Mouse (Mus musculus) layer of hippocampus, adult 2 months (tissue): ENCODE measurements around the gene Auts2. TPM values are rescaled to one million over a fixed set of nuclear protein-coding genes. Genes with fewer than 3 reads are reported as not detected.

Experiments used
- DNase-seq, 2 experiments: peaks; one replicate each; pipeline ENCODE4 v3.0.0; 2022; ENCODE audit warnings: low spot score in 2 of 2
- H3K27ac ChIP-seq: fragments of 200-600 bp; 2 replicates; pipeline ENCODE4 v1.8.1; 2022
- H3K4me3 ChIP-seq: fragments of 200-600 bp; 2 replicates; pipeline ENCODE4 v1.8.1; 2022; ENCODE audit warnings: mild to moderate bottlenecking
- CTCF ChIP-seq: fragments of 200-600 bp; conservative IDR thresholded peaks from 2 replicates; pipeline ENCODE4 v1.8.1; 2022; ENCODE audit warnings: antibody characterized with exemption, mild to moderate bottlenecking, moderate library complexity
- total RNA-seq, 2 experiments: library from RNA; stranded (reverse); gene quantifications; 2 replicates each; pipeline ENCODE4 v1.2.3; 2021

Auts2 gene
- total RNA-seq, 2 experiments from 2014 or later, result 157 to 188 TPM

DNA sequence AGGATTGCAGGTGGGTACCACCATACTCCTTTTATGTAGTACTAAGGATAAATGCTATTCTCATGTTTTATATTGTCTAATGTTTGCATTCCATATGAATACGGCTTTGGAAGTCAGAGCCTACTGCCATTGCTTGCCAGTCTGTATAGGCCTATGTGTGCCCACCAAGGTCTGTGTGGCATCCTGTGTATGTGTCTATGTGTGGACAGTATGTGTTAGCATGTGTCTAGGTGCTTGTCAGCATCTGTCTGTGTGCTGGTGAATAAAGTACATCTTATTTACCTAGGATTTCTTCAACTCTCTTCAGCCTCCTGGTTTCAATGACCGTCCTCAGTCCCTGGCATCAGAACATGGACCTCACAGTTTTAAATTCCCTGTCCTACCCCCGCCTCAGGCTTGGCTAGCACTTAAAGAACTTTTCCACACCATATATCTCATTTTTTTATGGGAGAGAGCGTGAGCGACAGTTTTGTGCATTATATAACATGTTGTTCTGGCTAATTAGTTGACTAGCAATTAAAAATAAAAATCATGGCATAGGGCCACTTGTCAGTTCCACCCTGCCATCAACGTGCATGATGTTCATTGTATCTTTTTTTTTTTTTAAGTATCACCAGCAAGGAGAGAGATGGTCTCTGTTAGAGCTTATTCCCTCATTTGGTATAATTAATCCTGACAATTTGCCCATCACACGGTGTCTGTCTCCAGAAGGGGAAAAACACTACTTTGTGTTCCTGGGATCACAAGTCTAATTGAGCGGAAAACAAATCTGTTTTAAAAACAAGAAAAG is 587.7 kb downstream of the Auts2 start:
- H3K4me3 ChIP-seq, result no peak overlapping the region
- peak in 1 of 2 experiments; percentile 52 for DNase-seq
- no peak for TF ChIP-seq CTCF
- H3K27ac ChIP-seq, result peak overlapping the region; percentile 74

GRCm38 (mm10) chr5:131948571-131949151 is 594.5 kb downstream of the Auts2 start:
- no peak overlapping the region for H3K4me3 ChIP-seq
- H3K27ac ChIP-seq, result peak overlapping the region; percentile 81
- TF ChIP-seq CTCF, result no peak
- no peak for DNase-seq

- DNase-seq, result no peak
- TF ChIP-seq CTCF, result no peak
- Histone ChIP-seq H3K27ac (no peak overlapping the region), H3K4me3 (no peak overlapping the region)
These were observed 596.3 kb downstream of the Auts2 start for GRCm38 (mm10) chr5:131946801-131947200.

DNA sequence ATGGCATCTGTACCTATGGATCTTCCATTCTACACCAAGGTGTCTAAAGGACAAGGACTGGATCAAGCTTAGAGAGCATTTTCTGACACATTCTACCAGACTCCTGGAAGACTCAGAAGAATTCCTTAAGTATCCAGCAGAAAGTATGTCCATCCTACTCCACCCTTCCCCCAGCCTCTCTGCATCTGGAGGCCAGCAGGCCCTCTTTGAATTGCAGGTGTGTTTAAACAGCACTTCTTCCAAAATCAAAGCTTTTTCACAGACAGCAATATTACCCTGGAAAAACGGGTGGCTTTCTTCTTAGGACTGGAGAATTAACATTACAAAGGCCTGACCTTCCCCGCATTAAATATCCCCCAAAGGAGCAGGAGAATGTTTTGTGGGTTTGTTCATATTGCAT is 598.4 kb downstream of the Auts2 start:
- DNase-seq, result no peak
- H3K27ac ChIP-seq, result no peak overlapping the region
- no peak overlapping the region for H3K4me3 ChIP-seq
- TF ChIP-seq CTCF, result no peak

- Histone ChIP-seq H3K27ac (no peak overlapping the region), H3K4me3 (no peak overlapping the region)
- DNase-seq, result no peak
- TF ChIP-seq CTCF, result no peak
These were observed 614.4 kb downstream of the Auts2 start for GRCm38 (mm10) chr5:131928696-131929095.

DNA sequence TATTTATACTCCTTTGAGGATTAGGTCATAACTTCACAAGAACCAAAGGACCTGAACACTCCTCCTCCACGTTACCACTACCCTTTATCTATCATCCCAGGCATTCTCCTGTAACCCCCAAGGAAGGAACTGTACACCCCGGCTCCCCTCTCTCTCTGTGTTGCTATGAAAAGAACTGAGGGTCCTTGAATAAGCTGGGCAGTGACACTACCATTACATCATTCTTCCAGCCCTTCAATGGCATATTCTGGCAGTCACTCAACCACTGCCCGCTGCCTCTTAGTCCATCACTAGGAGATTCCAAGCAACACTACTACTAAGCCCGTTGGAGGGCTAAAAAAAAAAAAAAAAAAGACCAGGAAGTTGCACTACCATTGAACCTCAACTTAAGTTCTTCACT is 620.4 kb downstream of the Auts2 start:
- no peak overlapping the region for H3K27ac ChIP-seq
- no peak overlapping the region for H3K4me3 ChIP-seq
- no peak for DNase-seq
- TF ChIP-seq CTCF, result no peak

- Histone ChIP-seq H3K27ac (no peak overlapping the region), H3K4me3 (no peak overlapping the region)
- TF ChIP-seq CTCF, result no peak
- no peak for DNase-seq
These were observed 621.0 kb downstream of the Auts2 start for GRCm38 (mm10) chr5:131922118-131922517.

- Histone ChIP-seq H3K27ac (no peak overlapping the region), H3K4me3 (no peak overlapping the region)
- TF ChIP-seq CTCF, result no peak
- DNase-seq, result no peak
These were observed 623.0 kb downstream of the Auts2 start for GRCm38 (mm10) chr5:131919983-131920777.

DNA sequence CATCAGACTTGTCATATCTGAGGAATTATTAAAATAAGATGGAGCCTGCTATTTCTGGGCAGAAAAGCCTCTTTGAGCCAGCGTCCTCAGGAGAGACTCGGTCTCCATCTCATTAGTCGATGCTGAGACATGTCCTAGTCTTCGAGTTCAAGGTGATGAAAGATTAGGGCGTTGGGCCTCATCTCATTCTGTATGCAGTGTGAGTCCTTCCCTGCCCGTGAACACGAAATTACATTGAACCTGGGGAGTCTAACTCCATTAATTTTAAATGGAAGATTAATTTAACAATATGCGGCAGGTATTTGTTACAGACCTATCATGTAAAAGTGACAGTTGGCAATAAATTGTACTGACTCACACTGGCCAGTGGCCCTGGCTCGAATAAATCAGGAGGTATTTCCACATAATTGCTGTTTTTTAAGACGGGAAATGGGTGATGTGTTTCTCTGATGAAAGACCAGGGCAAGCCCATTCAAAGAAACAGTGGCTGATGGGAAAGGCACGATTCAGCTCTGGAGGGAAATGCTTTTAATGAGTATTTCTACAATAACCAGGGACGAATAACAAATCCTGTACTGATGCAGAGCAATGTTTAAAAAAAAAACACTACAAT is 626.2 kb downstream of the Auts2 start:
- H3K27ac ChIP-seq, result no peak overlapping the region
- no peak overlapping the region for H3K4me3 ChIP-seq
- no peak for TF ChIP-seq CTCF
- no peak for DNase-seq

GRCm38 (mm10) chr5:131913562-131913961 is 629.6 kb downstream of the Auts2 start:
- TF ChIP-seq CTCF, result no peak
- Histone ChIP-seq H3K27ac (no peak overlapping the region), H3K4me3 (no peak overlapping the region)
- DNase-seq, result no peak

DNA sequence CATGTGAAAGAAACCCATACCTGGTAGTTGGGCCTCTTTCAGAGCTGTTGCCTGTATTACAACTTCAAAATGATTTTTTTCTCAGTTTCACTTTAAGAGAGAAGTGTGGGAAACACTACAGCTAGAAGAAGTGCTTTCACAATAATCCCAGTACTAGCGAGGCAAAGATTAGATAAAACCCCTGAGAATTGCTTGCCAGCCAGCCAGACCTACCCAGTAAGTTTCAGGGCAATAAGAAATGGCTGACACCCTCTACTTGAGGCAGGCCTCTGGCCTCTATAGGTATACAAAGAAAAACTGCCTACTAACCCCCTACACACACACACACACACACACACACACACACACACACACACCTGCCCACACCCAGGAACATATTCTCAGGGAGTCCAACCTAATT is 630.2 kb downstream of the Auts2 start:
- Histone ChIP-seq H3K27ac (no peak overlapping the region), H3K4me3 (no peak overlapping the region)
- no peak for TF ChIP-seq CTCF
- DNase-seq, result no peak

DNA sequence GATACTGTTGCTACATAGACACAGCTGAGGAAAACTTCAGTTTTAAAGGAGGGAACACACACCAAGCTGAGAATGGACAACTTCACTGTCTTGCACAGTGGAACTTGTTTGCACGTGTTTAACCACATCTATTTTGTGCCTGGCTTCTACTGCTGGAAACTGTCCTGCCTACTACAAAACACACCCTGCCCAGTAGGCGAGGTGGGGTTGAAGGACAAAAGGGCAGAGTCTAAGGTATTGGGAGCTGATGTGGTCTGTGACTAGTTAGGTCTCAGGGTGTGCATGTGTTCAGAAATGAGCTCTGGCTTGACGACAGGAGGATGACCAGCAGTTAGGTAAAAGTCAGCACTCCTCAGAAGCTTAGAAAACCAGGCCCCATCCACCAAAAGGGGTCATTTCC is 636.8 kb downstream of the Auts2 start:
- no peak for DNase-seq
- Histone ChIP-seq H3K27ac (no peak overlapping the region), H3K4me3 (no peak overlapping the region)
- TF ChIP-seq CTCF, result no peak

GRCm38 (mm10) chr5:131904478-131904877 is 638.7 kb downstream of the Auts2 start:
- no peak overlapping the region for H3K4me3 ChIP-seq
- no peak for TF ChIP-seq CTCF
- H3K27ac ChIP-seq, result no peak overlapping the region
- no peak for DNase-seq
